Mouse (Mus musculus): ENCODE measurements around the gene Cnnm3. TPM values are rescaled to one million over a fixed set of nuclear protein-coding genes. Genes with fewer than 3 reads are reported as not detected.

The Cnnm3 gene
- polyA plus RNA-seq, 1 experiment from 2014 or later: 2.3 TPM

DNA sequence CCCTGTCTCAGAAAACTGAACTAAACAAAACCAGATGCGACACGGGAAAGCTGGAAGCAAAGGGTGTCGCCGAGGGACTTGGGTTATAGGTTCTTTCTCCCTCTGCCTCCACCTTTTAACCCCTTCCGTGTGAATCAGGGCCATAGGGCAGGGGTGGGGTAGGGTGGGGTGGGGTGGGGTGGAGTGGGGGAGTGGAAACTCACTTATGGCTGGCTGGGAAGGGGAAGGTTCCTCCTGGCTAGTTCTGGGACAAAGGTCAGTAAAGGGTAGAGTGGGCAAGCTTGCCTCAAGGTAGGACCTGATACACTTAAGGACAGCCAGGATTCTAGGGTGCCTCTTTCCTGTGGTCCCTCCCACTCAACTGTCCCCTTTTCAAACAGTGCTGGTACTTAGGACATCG is 18.4 kb upstream of the Cnnm3 start:
- Histone ChIP-seq H3K27me3 (replicated peaks; ENCODE audit: control insufficient read depth, insufficient read depth, low read length) (no peaks in the 10 kb centered on the region), H3K4me2 (ENCODE audit: low read depth, low read length) (peak overlapping the region; percentile 45), H3K36me3 (ENCODE audit: control insufficient read depth, insufficient read depth, low read length) (peaks cover 2% of the 10 kb centered on the region; the same call in 1 of the 2 replicates), H3K27ac (ENCODE audit: low read length) (peak overlapping the region; percentile 70), H3K4me3 (ENCODE audit: low read length) (0 out of 2 replicates have a peak overlapping the region, but pooled peaks have one; percentile 3), H3K4me1 (ENCODE audit: control insufficient read depth, insufficient read depth, low read length) (peaks cover 17% of the 10 kb centered on the region), H3K9ac (ENCODE audit: low read depth, low read length) (no peak overlapping the region), H3K9me3 (ENCODE audit: control insufficient read depth, low read length) (no peaks in the 10 kb centered on the region)
- ATAC-seq: peak; percentile 74
- WGBS: 53% methylated on average over 6 of the region's 6 CpGs

DNA sequence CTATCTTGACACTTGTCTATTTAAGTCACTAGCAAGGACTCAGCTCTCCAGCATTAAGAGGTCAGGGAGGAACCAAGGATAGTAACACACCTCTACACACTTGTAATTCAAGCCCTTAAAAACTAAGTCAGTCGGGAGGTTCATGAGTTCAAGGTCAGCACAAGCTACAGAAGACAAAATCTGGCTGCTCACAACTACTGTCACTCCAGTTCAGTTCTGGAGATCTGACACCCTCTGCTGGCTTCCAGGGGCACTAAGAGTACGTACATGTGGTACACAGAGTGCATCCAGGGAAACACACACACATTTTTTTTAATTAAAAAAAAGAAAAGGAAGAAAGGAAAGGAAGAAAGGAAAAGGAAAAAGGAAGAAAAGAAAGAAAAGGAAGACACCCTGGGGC is 14.9 kb upstream of the Cnnm3 start:
- H3K36me3 ChIP-seq (ENCODE audit: control insufficient read depth, insufficient read depth, low read length): peaks cover 17% of the 10 kb centered on the region
- H3K27ac ChIP-seq (ENCODE audit: low read length): no peak overlapping the region
- no peaks in the 10 kb centered on the region for H3K9me3 ChIP-seq (ENCODE audit: control insufficient read depth, low read length)
- no peaks in the 10 kb centered on the region for H3K27me3 ChIP-seq (replicated peaks; ENCODE audit: control insufficient read depth, insufficient read depth, low read length)
- 54% methylated on average over 2 of the region's 2 CpGs for WGBS
- no peak overlapping the region for H3K9ac ChIP-seq (ENCODE audit: low read depth, low read length)
- H3K4me3 ChIP-seq (ENCODE audit: low read length): no peak overlapping the region
- H3K4me1 ChIP-seq (ENCODE audit: control insufficient read depth, insufficient read depth, low read length): peaks cover 11% of the 10 kb centered on the region
- no peak overlapping the region for H3K4me2 ChIP-seq (ENCODE audit: low read depth, low read length)
- no peak for ATAC-seq

DNA sequence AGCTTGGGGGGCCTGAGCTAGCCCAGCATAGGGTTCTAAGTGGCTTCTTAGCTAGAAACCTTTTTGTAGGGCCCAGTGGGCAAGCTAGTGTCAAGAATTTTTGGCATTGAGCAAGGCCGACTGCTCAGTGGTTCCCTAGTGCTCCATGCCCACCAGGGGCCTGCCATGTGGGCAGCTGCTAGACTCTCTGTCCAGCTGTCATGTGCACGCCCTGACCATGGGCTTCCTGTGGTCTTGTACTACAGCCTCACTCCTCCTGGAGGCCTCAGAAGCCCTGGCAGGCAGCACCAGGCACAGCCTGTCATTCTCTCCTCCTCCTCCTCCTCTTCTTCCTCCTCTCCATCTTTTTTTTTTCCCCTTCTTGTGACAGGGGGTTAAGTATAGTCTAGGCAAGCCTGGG is 14.4 kb upstream of the Cnnm3 start:
- Histone ChIP-seq H3K36me3 (ENCODE audit: control insufficient read depth, insufficient read depth, low read length) (peaks cover 17% of the 10 kb centered on the region), H3K4me1 (ENCODE audit: control insufficient read depth, insufficient read depth, low read length) (peaks cover 6% of the 10 kb centered on the region), H3K27me3 (replicated peaks; ENCODE audit: control insufficient read depth, insufficient read depth, low read length) (no peaks in the 10 kb centered on the region), H3K27ac (ENCODE audit: low read length) (no peak overlapping the region), H3K4me3 (ENCODE audit: low read length) (no peak overlapping the region), H3K9me3 (ENCODE audit: control insufficient read depth, low read length) (no peaks in the 10 kb centered on the region), H3K9ac (ENCODE audit: low read depth, low read length) (no peak overlapping the region), H3K4me2 (ENCODE audit: low read depth, low read length) (no peak overlapping the region)
- WGBS: 73% methylated on average over 2 of the region's 2 CpGs
- no peak for ATAC-seq

DNA sequence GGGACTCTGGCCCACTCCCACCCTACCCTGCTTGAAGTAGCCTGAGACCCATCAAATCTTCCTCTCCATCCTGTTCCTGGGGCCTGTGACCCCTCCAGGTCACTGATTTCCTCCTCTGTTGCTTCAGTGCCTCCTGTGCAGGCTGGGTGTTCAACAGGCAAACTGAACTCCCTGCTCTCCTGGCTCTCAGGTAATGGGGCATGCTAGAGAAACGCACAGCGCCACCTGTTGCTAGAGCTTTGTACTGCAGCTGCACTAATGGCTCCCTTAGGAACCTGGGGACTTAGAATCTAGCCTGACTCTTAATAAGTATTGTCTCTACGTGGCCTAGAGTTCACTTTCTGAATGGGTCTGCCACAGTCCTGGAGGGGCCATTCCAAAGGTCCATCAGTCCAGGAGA is 10.4 kb upstream of the Cnnm3 start:
- Histone ChIP-seq H3K27ac (ENCODE audit: low read length) (no peak overlapping the region), H3K9me3 (ENCODE audit: control insufficient read depth, low read length) (no peaks in the 10 kb centered on the region), H3K4me3 (ENCODE audit: low read length) (no peak overlapping the region), H3K27me3 (replicated peaks; ENCODE audit: control insufficient read depth, insufficient read depth, low read length) (no peaks in the 10 kb centered on the region), H3K36me3 (ENCODE audit: control insufficient read depth, insufficient read depth, low read length) (peaks cover 17% of the 10 kb centered on the region), H3K4me2 (ENCODE audit: low read depth, low read length) (no peak overlapping the region), H3K9ac (ENCODE audit: low read depth, low read length) (no peak overlapping the region), H3K4me1 (ENCODE audit: control insufficient read depth, insufficient read depth, low read length) (no peaks in the 10 kb centered on the region)
- WGBS: 4% methylated on average over 3 of the region's 3 CpGs
- peak; percentile 45 for ATAC-seq

DNA sequence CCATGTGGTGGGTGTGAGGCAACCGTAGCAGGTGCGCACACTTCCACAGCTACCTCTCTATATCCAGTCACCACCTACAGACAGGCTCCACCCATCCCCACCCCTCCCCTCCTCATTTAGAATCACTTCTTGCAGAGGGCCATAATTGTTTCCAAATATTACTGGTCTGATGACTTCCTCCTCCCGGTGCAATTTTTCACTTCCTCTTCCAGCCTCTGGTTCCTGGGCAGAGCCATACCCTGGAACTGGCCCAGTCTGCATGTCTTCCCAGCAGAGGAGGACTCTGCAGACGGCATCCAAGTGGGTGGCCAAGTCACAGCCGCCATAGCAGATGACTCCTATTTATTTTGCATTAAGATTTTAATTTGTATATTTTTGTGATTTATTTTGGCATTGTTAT is 3.4 kb upstream of the Cnnm3 start:
- no peak overlapping the region for H3K4me3 ChIP-seq (ENCODE audit: low read length)
- 0 out of 2 replicates have a peak, but pooled peaks cover 4% of the 10 kb centered on the region for H3K36me3 ChIP-seq (ENCODE audit: control insufficient read depth, insufficient read depth, low read length)
- 67% methylated on average over 5 of the region's 5 CpGs for WGBS
- H3K9ac ChIP-seq (ENCODE audit: low read depth, low read length): no peak overlapping the region
- no peak for ATAC-seq
- no peaks in the 10 kb centered on the region for H3K9me3 ChIP-seq (ENCODE audit: control insufficient read depth, low read length)
- H3K4me2 ChIP-seq (ENCODE audit: low read depth, low read length): no peak overlapping the region
- H3K27ac ChIP-seq (ENCODE audit: low read length): no peak overlapping the region
- no peaks in the 10 kb centered on the region for H3K27me3 ChIP-seq (replicated peaks; ENCODE audit: control insufficient read depth, insufficient read depth, low read length)
- peaks cover 10% of the 10 kb centered on the region for H3K4me1 ChIP-seq (ENCODE audit: control insufficient read depth, insufficient read depth, low read length)

DNA sequence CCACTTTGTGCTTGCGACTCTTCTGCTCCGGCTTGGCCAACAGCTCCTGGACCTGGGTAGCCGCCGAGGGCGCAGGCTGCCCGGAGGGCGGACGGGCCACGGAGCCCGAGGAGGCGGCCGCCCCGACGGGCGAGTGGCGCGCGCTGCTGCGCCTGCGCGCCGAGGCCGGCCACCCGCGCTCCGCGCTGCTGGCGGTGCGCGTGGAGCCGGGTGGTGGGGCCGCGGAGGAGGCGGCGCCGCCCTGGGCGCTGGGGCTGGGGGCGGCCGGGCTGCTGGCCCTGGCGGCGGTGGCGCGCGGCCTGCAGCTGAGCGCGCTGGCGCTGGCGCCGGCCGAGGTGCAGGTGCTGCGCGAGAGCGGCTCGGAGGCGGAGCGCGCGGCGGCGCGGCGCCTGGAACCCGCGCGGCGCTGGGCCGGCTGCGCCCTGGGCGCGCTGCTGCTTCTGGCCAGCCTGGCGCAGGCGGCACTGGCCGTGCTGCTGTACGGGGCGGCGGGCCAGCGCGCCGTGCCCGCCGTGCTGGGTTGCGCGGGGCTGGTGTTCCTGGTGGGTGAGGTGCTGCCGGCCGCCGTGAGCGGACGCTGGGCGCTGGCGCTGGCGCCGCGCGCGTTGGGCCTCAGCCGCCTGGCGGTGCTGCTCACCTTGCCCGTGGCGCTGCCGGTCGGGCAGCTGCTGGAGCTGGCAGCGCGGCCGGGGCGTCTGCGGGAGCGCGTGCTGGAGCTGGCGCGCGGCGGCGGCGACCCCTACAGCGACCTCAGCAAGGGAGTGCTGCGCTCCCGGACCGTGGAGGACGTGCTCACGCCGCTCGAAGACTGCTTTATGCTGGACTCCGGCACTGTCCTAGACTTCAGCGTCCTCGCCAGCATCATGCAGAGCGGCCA is 660 bp downstream of the Cnnm3 start:
- ATAC-seq: peak; percentile 70
- peak overlapping the region; percentile 84 for H3K9ac ChIP-seq (ENCODE audit: low read depth, low read length)
- peak overlapping the region; percentile 95 for H3K4me2 ChIP-seq (ENCODE audit: low read depth, low read length)
- WGBS: 1% methylated on average over 86 of the region's 126 CpGs
- H3K27me3 ChIP-seq (replicated peaks; ENCODE audit: control insufficient read depth, insufficient read depth, low read length): no peaks in the 10 kb centered on the region
- H3K9me3 ChIP-seq (ENCODE audit: control insufficient read depth, low read length): no peaks in the 10 kb centered on the region
- 0 out of 2 replicates have a peak, but pooled peaks cover 4% of the 10 kb centered on the region for H3K36me3 ChIP-seq (ENCODE audit: control insufficient read depth, insufficient read depth, low read length)
- H3K4me3 ChIP-seq (ENCODE audit: low read length): peak overlapping the region; percentile 96
- peak overlapping the region; percentile 99 for H3K27ac ChIP-seq (ENCODE audit: low read length)
- peaks cover 21% of the 10 kb centered on the region for H3K4me1 ChIP-seq (ENCODE audit: control insufficient read depth, insufficient read depth, low read length)

DNA sequence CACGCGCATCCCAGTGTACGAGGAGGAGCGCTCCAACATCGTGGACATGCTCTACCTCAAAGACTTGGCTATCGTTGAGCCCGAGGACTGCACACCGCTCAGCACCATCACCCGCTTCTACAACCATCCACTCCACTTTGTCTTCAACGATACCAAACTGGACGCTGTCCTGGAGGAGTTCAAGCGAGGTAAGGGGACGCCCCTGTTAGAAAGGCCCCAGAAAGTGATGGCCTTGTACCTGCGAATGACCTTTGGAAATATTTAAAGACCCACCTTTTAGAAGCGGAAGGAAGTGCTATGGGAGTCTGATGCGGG is 1.3 kb downstream of the Cnnm3 start:
- Histone ChIP-seq H3K4me1 (ENCODE audit: control insufficient read depth, insufficient read depth, low read length) (peaks cover 20% of the 10 kb centered on the region), H3K27ac (ENCODE audit: low read length) (no peak overlapping the region; the same call in 1 of the 2 replicates), H3K27me3 (replicated peaks; ENCODE audit: control insufficient read depth, insufficient read depth, low read length) (no peaks in the 10 kb centered on the region), H3K36me3 (ENCODE audit: control insufficient read depth, insufficient read depth, low read length) (no peaks in the 10 kb centered on the region), H3K9ac (ENCODE audit: low read depth, low read length) (peak overlapping the region; percentile 84), H3K9me3 (ENCODE audit: control insufficient read depth, low read length) (no peaks in the 10 kb centered on the region), H3K4me3 (ENCODE audit: low read length) (peak overlapping the region; percentile 96), H3K4me2 (ENCODE audit: low read depth, low read length) (peak overlapping the region; percentile 95)
- WGBS: 1% methylated on average over 16 of the region's 16 CpGs
- ATAC-seq: no peak

DNA sequence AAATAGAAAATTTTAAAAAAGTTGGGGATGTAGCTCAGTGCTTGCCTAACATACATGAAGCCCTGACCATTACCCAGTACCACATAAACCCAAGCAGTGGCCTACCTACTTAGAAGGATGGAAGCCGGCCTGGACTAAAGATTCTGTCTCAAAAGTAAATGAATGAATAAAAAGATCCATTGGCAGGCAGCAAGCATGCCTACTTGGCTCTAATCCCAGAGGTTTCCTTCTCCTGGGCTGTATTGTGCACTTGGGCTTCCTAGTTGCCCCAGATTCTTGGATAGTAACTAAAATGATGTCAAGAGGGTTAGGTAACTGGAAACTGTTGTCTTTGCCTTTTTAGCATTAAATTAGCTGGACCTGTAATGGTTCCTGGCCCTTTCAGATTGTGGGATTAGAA is 1.6 kb downstream of the Cnnm3 start:
- 13% methylated on average over 1 of the region's 1 CpGs for WGBS
- Histone ChIP-seq H3K9ac (ENCODE audit: low read depth, low read length) (peak overlapping the region; percentile 84), H3K4me1 (ENCODE audit: control insufficient read depth, insufficient read depth, low read length) (peaks cover 24% of the 10 kb centered on the region), H3K27ac (ENCODE audit: low read length) (no peak overlapping the region), H3K9me3 (ENCODE audit: control insufficient read depth, low read length) (no peaks in the 10 kb centered on the region), H3K4me3 (ENCODE audit: low read length) (peak overlapping the region; percentile 96), H3K27me3 (replicated peaks; ENCODE audit: control insufficient read depth, insufficient read depth, low read length) (no peaks in the 10 kb centered on the region), H3K4me2 (ENCODE audit: low read depth, low read length) (peak overlapping the region; percentile 95), H3K36me3 (ENCODE audit: control insufficient read depth, insufficient read depth, low read length) (no peaks in the 10 kb centered on the region)
- ATAC-seq: no peak

DNA sequence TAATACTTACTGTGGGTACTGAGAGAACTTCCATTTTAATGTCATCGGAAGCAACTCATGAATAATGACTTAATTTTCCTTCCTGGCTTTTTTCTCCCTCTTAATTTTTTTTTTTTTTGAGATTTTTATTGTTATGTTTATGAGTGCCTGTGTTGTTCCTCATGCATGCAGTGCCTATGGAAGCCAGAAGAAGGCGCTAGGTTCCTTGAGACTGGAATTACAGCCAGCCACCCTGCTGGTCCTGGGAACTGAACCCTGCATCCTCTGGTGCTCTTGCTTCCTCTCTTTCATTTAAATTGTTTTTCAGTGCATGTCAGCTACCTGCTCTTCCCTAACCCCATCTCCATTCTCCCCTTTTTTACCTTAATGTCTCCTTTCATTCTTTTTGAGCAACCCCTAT is 2.1 kb downstream of the Cnnm3 start:
- ATAC-seq: no peak
- 49% methylated on average over 2 of the region's 2 CpGs for WGBS
- Histone ChIP-seq H3K4me2 (ENCODE audit: low read depth, low read length) (peak overlapping the region; percentile 95), H3K36me3 (ENCODE audit: control insufficient read depth, insufficient read depth, low read length) (no peaks in the 10 kb centered on the region), H3K9ac (ENCODE audit: low read depth, low read length) (no peak overlapping the region), H3K27ac (ENCODE audit: low read length) (no peak overlapping the region), H3K4me3 (ENCODE audit: low read length) (peak overlapping the region; percentile 96; the same call in 1 of the 2 replicates), H3K4me1 (ENCODE audit: control insufficient read depth, insufficient read depth, low read length) (peaks cover 27% of the 10 kb centered on the region), H3K27me3 (replicated peaks; ENCODE audit: control insufficient read depth, insufficient read depth, low read length) (no peaks in the 10 kb centered on the region), H3K9me3 (ENCODE audit: control insufficient read depth, low read length) (no peaks in the 10 kb centered on the region)

Data from intestine, embryonic 16.5 days (tissue).